Mouse (Mus musculus) bone marrow macrophage, adult 2 months (primary cell): ENCODE results near the gene Smim13. TPM values are rescaled to one million over a fixed set of nuclear protein-coding genes. Genes with fewer than 3 reads are reported as not detected.
"Not testable (repeated sequence)": the region's sequence is repeated elsewhere in the genome, so short reads cannot be mapped to it uniquely, and the experiment has no call there.

ENCODE experiments used
- H3K27ac ChIP-seq: 2 replicates; pipeline ENCODE4 v1.5.1; 2012; ENCODE audit warnings: low read depth, low read length; ENCODE audit not compliant: insufficient read depth
- H3K4me1 ChIP-seq: 2 replicates; pipeline ENCODE4 v1.6.1; 2012; ENCODE audit warnings: low read length; ENCODE audit not compliant: control insufficient read depth, insufficient read depth
- H3K4me3 ChIP-seq: 2 replicates; pipeline ENCODE4 v1.5.1; 2012; ENCODE audit warnings: mild to moderate bottlenecking, low read length, moderate library complexity; ENCODE audit not compliant: insufficient read depth
- CTCF ChIP-seq: IDR thresholded peaks from 2 replicates; pipeline ENCODE4 v1.5.1; 2012; ENCODE audit warnings: low read depth, mild to moderate bottlenecking, low read length, moderate library complexity
- POLR2A ChIP-seq: IDR thresholded peaks from 2 replicates; pipeline ENCODE4 v1.6.1; 2012; ENCODE audit warnings: mild to moderate bottlenecking, low read depth, low read length, borderline replicate concordance
- polyA plus RNA-seq: library from polyadenylated mRNA; stranded (reverse); fragments of >200 nt; gene quantifications from 2 replicates; pipeline ENCODE4 v1.2.4, GENCODE M21; 2012; ENCODE audit not compliant: missing spikeins, insufficient read depth, insufficient read length

Gene Smim13
- polyA plus RNA-seq, 1 experiment: 24.1 TPM

DNA sequence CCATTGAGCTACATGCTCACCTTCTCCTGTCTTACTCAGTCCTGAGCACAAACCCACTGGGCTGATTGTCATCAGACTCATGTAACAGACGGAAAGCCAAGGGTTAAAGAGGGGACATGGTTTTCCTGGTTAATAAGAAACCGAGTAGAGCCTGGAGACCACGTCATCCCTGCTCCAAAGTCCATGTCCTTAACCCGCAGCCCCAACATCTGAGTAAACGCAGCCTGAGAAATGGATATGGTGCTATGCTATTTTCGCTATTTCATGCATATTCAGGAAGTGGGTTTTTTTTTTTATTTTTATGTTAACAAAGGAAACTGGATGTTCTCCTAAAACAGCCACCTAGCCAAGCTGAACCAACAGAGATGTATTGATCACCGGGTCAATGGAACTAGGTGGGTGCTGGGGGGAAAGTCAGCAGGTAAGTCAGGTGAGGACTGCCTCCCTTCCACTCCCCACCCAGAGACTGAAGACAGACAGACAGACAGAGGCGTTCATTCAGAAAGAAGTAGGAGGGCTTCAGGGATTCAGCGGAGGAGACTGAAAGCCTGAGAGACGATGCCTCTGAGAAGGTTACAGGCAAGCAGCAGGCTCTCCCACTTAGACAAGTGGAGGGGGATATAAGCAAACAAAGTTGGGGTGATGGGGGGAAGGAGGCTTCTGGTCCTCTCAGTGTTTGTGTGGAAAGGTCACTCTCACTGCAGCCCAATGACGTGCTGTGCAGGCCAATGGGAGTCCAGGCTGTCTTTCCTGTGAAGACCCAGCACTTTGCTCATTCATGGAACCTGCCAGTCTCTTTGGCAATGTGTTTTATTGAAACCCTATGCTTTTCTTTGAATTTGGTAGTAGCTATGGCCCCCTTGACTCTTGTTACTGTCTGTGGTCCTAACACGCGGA is 13.6 kb upstream of the Smim13 start:
- TF ChIP-seq POLR2A (no peak), CTCF (no peak)
- Histone ChIP-seq H3K27ac (no peak overlapping the region), H3K4me1 (peaks cover 5% of the 10 kb centered on the region; the same call in 1 of the 2 replicates), H3K4me3 (no peak overlapping the region)

GRCm38 (mm10) chr13:41238035-41238804 is 11.4 kb upstream of the Smim13 start:
- Histone ChIP-seq H3K4me1 (peaks cover 8% of the 10 kb centered on the region), H3K27ac (no peak overlapping the region), H3K4me3 (no peak overlapping the region)
- TF ChIP-seq POLR2A (no peak), CTCF (no peak)

GRCm38 (mm10) chr13:41238805-41239130 is 10.9 kb upstream of the Smim13 start:
- Histone ChIP-seq H3K27ac (no peak overlapping the region), H3K4me1 (peaks cover 8% of the 10 kb centered on the region), H3K4me3 (no peak overlapping the region)
- no peak for TF ChIP-seq POLR2A
- TF ChIP-seq CTCF: no peak

- no peak overlapping the region for H3K4me3 ChIP-seq
- H3K27ac ChIP-seq: no peak overlapping the region
- H3K4me1 ChIP-seq: peaks cover 6% of the 10 kb centered on the region
- no peak for TF ChIP-seq POLR2A
- no peak for TF ChIP-seq CTCF
These were observed 8.1 kb upstream of the Smim13 start for GRCm38 (mm10) chr13:41241557-41241956.

DNA sequence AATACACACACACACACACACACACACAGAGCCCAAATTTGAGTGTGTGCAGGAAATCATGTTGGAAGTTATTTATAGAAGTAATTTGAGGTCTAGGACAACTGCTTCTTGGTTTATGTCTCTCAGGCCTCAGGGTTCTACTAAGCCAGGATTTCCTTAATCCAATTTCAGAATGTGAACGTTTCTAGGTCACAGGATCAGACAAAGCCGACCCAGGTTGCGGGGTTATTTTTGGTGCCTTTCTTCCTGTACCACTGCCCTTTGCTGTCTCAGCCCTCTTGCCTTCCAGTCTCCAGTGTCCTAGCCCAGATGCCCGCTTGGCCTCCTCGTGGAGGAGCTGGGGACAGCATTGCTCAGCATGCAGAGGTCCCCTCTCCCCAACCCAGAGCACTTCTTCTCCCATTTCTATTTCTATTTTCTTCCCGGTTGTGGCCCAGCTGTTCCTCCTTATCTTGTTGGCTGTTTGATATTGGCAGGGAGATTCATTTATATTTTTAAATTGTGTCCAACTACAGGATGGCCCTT is 5.3 kb upstream of the Smim13 start:
- TF ChIP-seq POLR2A (no peak), CTCF (no peak)

DNA sequence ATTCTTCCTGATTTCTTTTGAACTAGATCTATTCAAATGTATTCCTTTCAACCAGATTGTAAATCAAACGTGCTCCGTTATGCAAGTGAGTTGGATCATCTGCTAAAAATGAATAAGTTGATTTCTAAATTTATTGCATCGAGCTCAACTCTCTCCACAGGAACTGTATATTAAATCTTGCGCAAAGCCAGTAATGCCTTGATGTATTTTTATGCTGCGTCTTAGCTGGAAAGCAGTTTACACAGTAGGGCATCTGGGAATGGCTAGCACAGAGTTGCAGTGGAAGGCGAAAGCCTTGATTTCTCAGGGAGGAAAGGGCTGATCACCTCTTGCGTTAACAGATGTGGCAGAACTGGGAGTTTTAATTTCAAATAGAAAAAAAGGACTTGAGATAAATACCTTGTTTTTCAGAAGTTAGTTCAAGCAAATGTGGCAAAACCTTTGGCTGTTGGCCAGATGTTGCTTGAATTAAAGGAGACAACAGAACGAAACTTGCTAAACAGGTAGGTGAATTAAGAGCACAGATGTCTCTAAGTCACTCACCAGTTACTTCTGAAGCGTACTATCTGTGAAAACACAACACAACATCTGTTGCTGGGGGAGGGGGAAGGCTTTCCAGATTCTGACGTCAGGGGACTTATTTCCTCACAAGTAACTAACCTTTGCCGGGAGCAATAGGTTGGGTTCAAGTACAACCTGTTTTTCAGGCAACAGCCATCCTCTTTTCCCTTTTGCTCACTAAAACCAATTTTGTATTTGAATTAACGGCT is 708 bp upstream of the Smim13 start:
- no peak for TF ChIP-seq CTCF
- Histone ChIP-seq H3K27ac (peak overlapping the region; percentile 77), H3K4me1 (peaks cover 15% of the 10 kb centered on the region), H3K4me3 (peak overlapping the region; percentile 99)

More for the DNA sequence above, 5.3 kb upstream of the Smim13 start:
- Histone ChIP-seq H3K4me3 (no peak overlapping the region), H3K4me1 (peaks cover 18% of the 10 kb centered on the region), H3K27ac (no peak overlapping the region)

- peak overlapping the region; percentile 99 for H3K4me3 ChIP-seq
- TF ChIP-seq CTCF: no peak
- no peak for TF ChIP-seq POLR2A
- no peak overlapping the region for H3K27ac ChIP-seq
- peaks cover 12% of the 10 kb centered on the region for H3K4me1 ChIP-seq
These were observed 806 bp downstream of the Smim13 start for GRCm38 (mm10) chr13:41250318-41250981.

GRCm38 (mm10) chr13:41251232-41251631 is 1.6 kb downstream of the Smim13 start:
- not testable (repeated sequence) for H3K4me3 ChIP-seq, H3K27ac ChIP-seq
- peaks cover 12% of the 10 kb centered on the region for H3K4me1 ChIP-seq

DNA sequence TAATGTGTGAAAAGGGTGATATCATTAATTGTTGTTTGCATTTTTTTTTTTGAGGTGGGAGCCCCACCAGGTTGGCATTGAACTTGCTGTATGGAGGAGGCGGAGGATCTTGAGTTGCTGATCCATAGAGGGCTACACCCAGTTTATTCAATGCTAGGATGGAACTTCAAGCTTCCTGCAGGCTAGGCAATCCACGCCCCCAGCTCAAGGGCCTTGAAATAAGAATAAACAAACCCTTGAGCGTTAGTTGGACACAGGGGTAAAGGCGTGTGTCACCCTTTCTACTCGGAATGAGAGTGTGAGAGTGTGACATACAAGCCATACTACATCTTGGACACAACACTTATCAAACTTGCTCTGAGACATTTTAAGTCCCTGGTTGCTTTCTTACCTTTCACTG is 2.0 kb downstream of the Smim13 start:
- H3K4me3 ChIP-seq: no peak overlapping the region
- no peak for TF ChIP-seq CTCF
- no peak for TF ChIP-seq POLR2A
- no peak overlapping the region for H3K27ac ChIP-seq
- peaks cover 12% of the 10 kb centered on the region for H3K4me1 ChIP-seq
